ENCODE assay signal across 22 mouse cellular contexts in genomic region chr4:48620121-48620520, GRCm38 (mm10). TPM values are rescaled to one million over a fixed set of nuclear protein-coding genes. Genes with fewer than 3 reads are reported as not detected.
A peak's percentile ranks its signal among the peaks of the same experiment; 100 is the strongest.
DNase-seq lines count a peak whose midpoint lies in the region; ATAC-seq lines count a peak whose summit lies in the region.
"Had no signal": no experiment of that assay in that cellular context is flagged by ENCODE, and none has a peak within 500 bp of the region (broad histone marks: within the 10 kb centered on the region; RNA-seq: fewer than 3 reads in every experiment).

No protein-coding gene starts in this region.

- intact Hi-C loops in heart, postnatal 10 days (cut with DNase I), result no loop called here

- H3K36me3 ChIP-seq in heart, embryonic 10.5 days, result peaks cover 68% of the 10 kb centered on the region
- H3K36me3 ChIP-seq in neural tube, embryonic 13.5 days, result peaks cover 65% of the 10 kb centered on the region
- H3K36me3 ChIP-seq in neural tube, embryonic 15.5 days, result peaks cover 22% of the 10 kb centered on the region; the same call in 1 of the 2 replicates
- H3K36me3 ChIP-seq: G1E had no signal

- no peak overlapping the region for H3K4me2 ChIP-seq in neural tube, embryonic 13.5 days
- H3K4me2 ChIP-seq in neural tube, embryonic 15.5 days, result no peak overlapping the region

- no peaks in the 10 kb centered on the region for H3K27me3 ChIP-seq in heart, embryonic 10.5 days (ENCODE audit: insufficient read depth, poor library complexity, severe bottlenecking)
- no peaks in the 10 kb centered on the region for H3K27me3 ChIP-seq in neural tube, embryonic 13.5 days
- no peaks in the 10 kb centered on the region for H3K27me3 ChIP-seq in neural tube, embryonic 15.5 days (replicated peaks)
- H3K27me3 ChIP-seq: CH12.LX, Patski had no signal

- no peaks in the 10 kb centered on the region for H3K9me3 ChIP-seq in heart, embryonic 10.5 days
- H3K9me3 ChIP-seq in neural tube, embryonic 13.5 days, result no peaks in the 10 kb centered on the region
- H3K9me3 ChIP-seq in neural tube, embryonic 15.5 days (replicated peaks), result no peaks in the 10 kb centered on the region

- 91% methylated on average over 6 of the region's 6 CpGs for WGBS in heart, embryonic 10.5 days
- 86% methylated on average over 6 of the region's 6 CpGs for WGBS in neural tube, embryonic 13.5 days
- WGBS in neural tube, embryonic 15.5 days, result 84% methylated on average over 6 of the region's 6 CpGs

- H3K4me1 ChIP-seq in heart, embryonic 10.5 days, result peaks cover 6% of the 10 kb centered on the region; the same call in 1 of the 2 replicates
- no peaks in the 10 kb centered on the region for H3K4me1 ChIP-seq in neural tube, embryonic 13.5 days (replicated peaks)
- H3K4me1 ChIP-seq in neural tube, embryonic 15.5 days, result no peaks in the 10 kb centered on the region

- 0 out of 2 replicates have a peak, but pooled peaks have one; percentile 29 for ATAC-seq in neural tube, embryonic 13.5 days (ENCODE audit: low read depth)
- no peak for ATAC-seq in neural tube, embryonic 15.5 days (ENCODE audit: low FRiP score)
- ATAC-seq: activated CD4-positive, CD25-positive, alpha-beta regulatory T cell, adult 4 months; CD4-positive, CD25-positive, alpha-beta regulatory T cell, adult 4 months; Patski had no signal

- H3K9ac ChIP-seq in neural tube, embryonic 13.5 days, result no peak overlapping the region
- no peak overlapping the region for H3K9ac ChIP-seq in neural tube, embryonic 15.5 days (replicated peaks)

- no peak overlapping the region for H3K4me3 ChIP-seq in heart, embryonic 10.5 days
- no peak overlapping the region for H3K4me3 ChIP-seq in neural tube, embryonic 13.5 days
- H3K4me3 ChIP-seq in neural tube, embryonic 15.5 days (replicated peaks), result no peak overlapping the region

- H3K27ac ChIP-seq in heart, embryonic 10.5 days, result no peak overlapping the region
- H3K27ac ChIP-seq in neural tube, embryonic 13.5 days (replicated peaks), result no peak overlapping the region
- H3K27ac ChIP-seq in neural tube, embryonic 15.5 days (replicated peaks), result no peak overlapping the region

- peak; percentile 61 for DNase-seq in heart, adult 11 months
- no peak for DNase-seq in heart, adult 9 months (ENCODE audit: low spot score in 2 of 2)
- peak; percentile 62 for DNase-seq in heart, embryonic 10.5 days (ENCODE audit: low spot score)
- no peak for DNase-seq in heart, postnatal 10 days
- DNase-seq: adrenal gland, adult 2 months; adrenal gland, adult 8-10 months; adrenal gland, postnatal 10 days; adrenal gland, postnatal 14 days; adrenal gland, postnatal 25 days; adrenal gland, postnatal 36 days; B cell, adult 2 months; cerebellum, adult 11 months; cerebellum, adult 11-12 months; cerebellum, adult 18-20 months had no signal

RNA-seq across cellular contexts. Expression of gene Tmeff1, which starts 35.1 kb away (rescaled TPM):
- polyA plus RNA-seq in heart, embryonic 10.5 days (2016; fragmentation: Nextera tagmentation; extraction: Ambion mirVana), result 51.6 and 76.4 TPM in 2 replicates
- 10 to 100 TPM; 22.4 to 23.3 TPM for total RNA-seq in heart, postnatal 10 days (2021)
- 315 and 322 TPM in 2 replicates for polyA plus RNA-seq in neural tube, embryonic 13.5 days (2015; fragmentation: Nextera tagmentation; extraction: Ambion mirVana)
- polyA plus RNA-seq in neural tube, embryonic 15.5 days (2015; fragmentation: Nextera tagmentation; extraction: Ambion mirVana), result 211 and 276 TPM in 2 replicates
- total RNA-seq: G1E, MEL had no signal
- polyA plus RNA-seq: activated CD4-positive, CD25-positive, alpha-beta regulatory T cell, adult 4 months; G1E had no signal

RNA-seq across cellular contexts. Expression of gene Cavin4, which starts 43.2 kb away (rescaled TPM):
- 0.89 and 1.1 TPM in 2 replicates for polyA plus RNA-seq in heart, embryonic 10.5 days (2016; fragmentation: Nextera tagmentation; extraction: Ambion mirVana)
- 100 to 1,000 TPM in 1 of 2 experiments, 10 to 100 TPM in 1; 85.0 to 106 TPM for total RNA-seq in heart, postnatal 10 days (2021)
- 1.8 and 1.9 TPM in 2 replicates for polyA plus RNA-seq in neural tube, embryonic 13.5 days (2015; fragmentation: Nextera tagmentation; extraction: Ambion mirVana)
- polyA plus RNA-seq in neural tube, embryonic 15.5 days (2015; fragmentation: Nextera tagmentation; extraction: Ambion mirVana), result 1.3 and 2.3 TPM in 2 replicates
- total RNA-seq: MEL had no signal
- polyA plus RNA-seq: activated CD4-positive, CD25-positive, alpha-beta regulatory T cell, adult 4 months; adrenal gland, adult 2 months; CD4-positive, CD25-positive, alpha-beta regulatory T cell, adult 4 months; G1E had no signal

Comparison
In these comparisons a context has a peak if more than half of its experiments do, and no peak if none do; other contexts are left out.
1. DNase-seq: peak in heart, adult 11 months (single experiment) and heart, embryonic 10.5 days (single experiment); none in heart, adult 9 months (0 of 2) and heart, postnatal 10 days (0 of 2).